Mouse (Mus musculus) granulocyte monocyte progenitor cell, adult 5-6 weeks (primary cell): ENCODE results near the gene Ubash3a. TPM values are rescaled to one million over a fixed set of nuclear protein-coding genes. Genes with fewer than 3 reads are reported as not detected.
A peak's percentile ranks its signal among the peaks of the same experiment; 100 is the strongest.

Source experiments
- ATAC-seq: replicated peaks from 2 replicates; pipeline ENCODE4 v1.8.0; 2016; ENCODE audit warnings: mild to moderate bottlenecking, moderate TSS enrichment, inconsistent platforms; ENCODE audit not compliant: poor library complexity, severe bottlenecking
- total RNA-seq, 2 experiments: library from RNA; stranded (forward) in 1 of 2; stranded (reverse) in 1 of 2; fragments of 200-712, 200-1000 nt in 1 of 2; fragments of >200 nt in 1 of 2; fragmentation: Nextera tagmentation in 1 of 2; gene quantifications; 2 replicates each; pipeline ENCODE4 v1.2.3; 2014 to 2017

The Ubash3a gene
- total RNA-seq, 2 experiments from 2014 or later = 36.4 to 39.5 TPM

GRCm38 (mm10) chr17:31211881-31212280, 4.2 kb downstream of the Ubash3a start:
- no peak for ATAC-seq

DNA sequence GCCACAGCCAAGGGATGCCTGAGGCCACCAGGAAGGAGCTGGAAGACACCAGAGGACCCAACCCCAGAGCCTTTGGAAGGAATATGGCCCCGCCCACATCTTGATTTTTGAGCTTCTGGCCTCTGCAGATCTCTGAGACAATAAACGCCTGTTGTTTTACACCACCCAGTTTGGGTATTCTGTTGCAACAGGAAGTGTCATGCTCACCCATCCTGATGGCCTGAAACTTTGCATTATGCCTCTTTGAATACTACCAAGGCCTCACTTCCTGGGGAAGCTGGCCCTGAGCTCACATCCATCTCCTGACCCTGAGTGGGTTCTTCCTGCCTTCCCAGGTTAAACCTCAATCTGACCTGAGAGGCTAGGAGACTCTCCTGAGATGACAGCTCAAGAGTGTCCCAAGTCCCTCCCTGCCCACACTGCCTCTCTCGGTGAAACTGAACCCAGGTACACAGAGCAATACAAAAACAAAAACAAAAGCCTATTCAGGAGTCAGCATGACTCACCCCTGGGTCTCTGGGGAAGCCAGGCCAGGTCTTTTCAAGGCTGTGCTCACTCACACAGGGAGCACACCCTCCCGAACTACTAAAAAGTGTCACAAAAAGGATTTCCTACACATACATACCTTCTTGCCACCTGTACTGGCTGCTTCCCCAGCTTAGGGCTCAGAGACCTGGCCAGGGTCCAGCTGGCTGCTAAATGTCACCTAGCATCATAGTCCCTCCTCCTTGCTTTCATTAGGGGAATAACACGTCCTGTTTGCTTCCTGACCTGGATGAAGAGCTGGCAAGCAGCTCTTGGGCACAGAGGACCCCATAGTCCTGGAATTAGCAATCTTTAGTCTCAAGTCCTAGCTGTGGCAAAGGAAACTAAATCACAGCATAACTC, 8.6 kb downstream of the Ubash3a start:
- ATAC-seq = peak; percentile 90

DNA sequence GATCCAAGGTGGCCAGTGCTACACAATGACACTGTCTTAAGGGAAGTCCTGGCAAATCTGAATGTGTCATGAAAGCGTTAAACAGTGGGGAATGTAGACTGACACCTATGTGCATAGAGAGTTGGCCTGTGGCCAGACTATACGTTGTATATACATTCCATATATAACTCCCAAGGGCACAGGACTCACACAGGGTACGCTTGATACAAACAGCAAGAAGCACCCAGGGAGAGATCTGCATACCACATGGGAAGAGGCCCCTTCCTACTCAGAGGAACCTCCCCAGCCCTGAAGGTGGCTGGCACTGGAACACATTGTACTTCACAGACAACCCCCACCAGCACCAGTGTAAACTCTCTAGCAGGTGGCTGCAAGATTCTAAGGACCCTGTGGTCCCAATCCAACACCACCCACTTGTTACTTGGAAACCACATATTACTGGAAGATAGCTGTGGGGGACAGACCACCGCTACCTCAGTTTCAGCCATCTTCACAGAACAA, 15.2 kb downstream of the Ubash3a start:
- ATAC-seq = no peak

GRCm38 (mm10) chr17:31223835-31224234, 16.2 kb downstream of the Ubash3a start:
- ATAC-seq = peak; percentile 85

GRCm38 (mm10) chr17:31224591-31224990, 16.9 kb downstream of the Ubash3a start:
- peak; percentile 33 for ATAC-seq

DNA sequence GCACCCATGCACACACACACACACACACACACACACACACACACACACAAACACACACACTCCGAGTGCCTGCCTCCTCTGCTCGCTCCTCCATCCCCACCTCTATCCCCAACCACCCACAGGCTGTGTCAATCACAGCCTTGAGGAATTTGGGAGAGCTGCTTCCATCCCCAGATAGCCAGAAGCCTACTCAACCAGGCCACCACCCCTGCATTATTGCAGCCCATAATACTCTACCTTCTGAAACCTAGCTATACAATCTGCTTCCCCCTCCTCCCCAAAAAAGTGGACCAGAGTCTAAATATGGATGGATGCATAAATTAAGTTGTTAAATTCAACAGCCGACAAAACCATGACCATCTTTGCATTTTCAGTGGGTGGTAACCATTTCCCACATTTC, 18.7 kb downstream of the Ubash3a start:
- no peak for ATAC-seq

DNA sequence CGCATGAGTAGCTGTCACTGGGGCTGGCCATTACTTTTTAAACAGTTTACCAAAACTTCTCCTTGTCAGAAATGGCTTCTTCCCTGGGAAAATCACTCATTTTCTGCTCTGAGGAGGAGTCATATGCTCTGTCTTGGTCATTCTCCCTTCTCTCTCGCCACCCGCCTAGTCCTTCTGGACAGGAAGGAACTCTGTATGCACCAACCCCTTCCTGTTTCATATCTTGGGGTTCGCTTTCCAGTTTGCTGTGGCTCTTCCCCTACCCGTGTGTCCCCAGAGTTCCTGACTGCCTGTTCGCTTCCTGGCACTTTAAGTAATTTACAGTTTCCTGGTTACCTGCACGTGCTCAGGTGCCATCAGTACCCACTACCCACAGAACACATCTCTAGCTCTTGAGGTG, 19.3 kb downstream of the Ubash3a start:
- peak; percentile 60 for ATAC-seq

- ATAC-seq = no peak
Observed at GRCm38 (mm10) chr17:31231780-31232179, 24.1 kb downstream of the Ubash3a start.

- ATAC-seq = no peak
Observed at GRCm38 (mm10) chr17:31232251-31233010, 24.8 kb downstream of the Ubash3a start.

- ATAC-seq = no peak
Observed at GRCm38 (mm10) chr17:31235915-31236314, 28.2 kb downstream of the Ubash3a start.

DNA sequence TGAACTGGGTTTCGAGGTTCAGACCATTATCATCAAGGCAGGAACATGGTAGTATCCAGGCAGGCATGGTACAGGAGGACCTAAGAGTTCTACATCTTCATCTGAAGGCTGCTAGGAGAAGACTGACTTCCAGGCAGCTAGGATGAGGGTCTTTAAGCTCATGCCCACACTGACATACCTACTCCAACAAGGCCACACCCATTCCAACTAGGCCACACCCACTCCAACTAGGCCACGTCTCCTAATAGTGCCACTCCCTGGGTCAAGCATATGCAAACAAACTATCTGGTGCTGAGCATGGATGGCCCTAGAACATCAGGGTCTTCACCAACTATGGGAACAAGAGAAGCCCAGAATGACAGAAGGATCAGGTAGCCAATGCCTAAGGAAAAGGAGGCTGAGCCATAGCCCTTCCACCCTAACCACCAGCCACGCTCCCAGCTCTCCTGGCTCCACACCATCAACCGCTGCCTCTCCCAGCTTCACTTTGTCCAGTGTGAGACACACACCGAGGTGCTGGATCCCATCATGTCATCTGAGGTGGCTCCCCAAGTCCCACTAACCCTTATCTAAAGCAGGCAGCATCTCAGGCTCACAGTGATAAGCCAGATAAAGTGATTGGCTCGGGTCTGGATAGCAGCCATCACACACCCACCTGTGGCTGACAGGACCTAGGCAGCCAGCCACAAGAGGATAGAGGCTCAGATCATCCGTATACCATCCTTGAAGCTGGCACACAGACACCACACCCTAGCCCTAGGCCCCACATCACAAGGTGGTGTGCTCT, 30.8 kb downstream of the Ubash3a start:
- ATAC-seq = no peak

GRCm38 (mm10) chr17:31241156-31241555, 33.5 kb downstream of the Ubash3a start:
- ATAC-seq = no peak

- ATAC-seq = no peak
Observed at GRCm38 (mm10) chr17:31242764-31243163, 35.1 kb downstream of the Ubash3a start.

- peak; percentile 27; the same call in 1 of the 2 replicates for ATAC-seq
Observed at GRCm38 (mm10) chr17:31245321-31245720, 37.6 kb downstream of the Ubash3a start.

DNA sequence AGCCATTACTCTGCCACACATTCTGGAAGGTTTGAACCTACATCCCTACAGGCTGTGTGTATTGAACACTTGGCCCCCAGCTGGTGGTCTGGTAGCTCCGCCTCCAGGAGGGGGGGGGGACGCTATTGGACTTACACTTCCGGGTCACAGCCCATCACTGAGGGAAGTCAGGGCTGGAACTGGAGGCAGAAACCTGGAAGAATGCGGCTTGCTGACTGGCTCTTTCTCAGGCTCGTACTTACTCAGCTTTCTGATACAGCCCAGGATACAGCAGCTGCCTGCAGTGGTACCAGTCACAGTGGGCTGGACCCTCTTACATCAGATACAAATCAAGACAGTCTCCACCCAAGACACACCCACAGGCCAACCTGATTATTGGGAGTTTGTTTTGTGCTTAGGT, 39.5 kb downstream of the Ubash3a start:
- ATAC-seq = no peak

DNA sequence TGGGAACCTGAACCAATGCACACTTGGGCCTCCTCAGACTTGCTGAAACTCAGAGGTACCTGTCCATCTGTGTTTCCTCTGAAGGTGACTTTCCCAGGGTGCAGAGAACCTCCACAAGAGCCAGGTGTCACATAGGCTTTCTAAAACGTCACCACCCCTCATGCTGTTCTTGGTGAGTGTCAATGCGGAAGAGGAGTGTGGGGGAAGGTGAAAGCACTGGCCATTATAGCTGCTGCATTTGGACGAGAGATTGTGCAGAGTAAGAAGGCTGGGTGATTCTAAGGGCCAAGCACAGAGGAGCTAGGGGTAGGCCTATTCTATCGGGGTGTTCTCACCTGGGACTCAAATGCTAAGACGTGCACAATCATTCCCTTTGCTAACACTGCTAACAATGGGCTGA, 46.3 kb downstream of the Ubash3a start:
- no peak for ATAC-seq

DNA sequence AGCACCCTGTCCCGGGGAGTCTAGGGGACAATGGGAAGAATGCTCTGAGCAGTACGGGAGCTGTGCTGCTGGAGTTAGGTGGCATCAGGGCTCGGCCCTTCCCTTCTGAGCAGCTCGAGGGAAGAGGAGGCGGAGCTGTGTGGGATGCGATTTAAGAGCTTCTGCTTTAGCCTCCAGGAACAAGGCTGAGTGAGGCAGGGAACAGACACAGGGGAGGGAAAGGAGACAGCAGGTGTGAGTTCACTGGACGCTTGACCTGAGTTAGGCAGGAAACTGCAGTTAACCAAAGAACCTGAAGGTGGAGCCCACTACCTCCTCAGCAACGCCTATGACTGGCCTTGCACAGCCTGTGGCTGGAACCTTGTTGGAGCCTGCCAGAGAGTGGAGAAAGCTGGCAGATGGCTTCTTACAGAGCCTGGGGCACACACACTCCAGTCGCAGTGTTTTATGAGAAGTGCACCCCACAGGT, 46.8 kb downstream of the Ubash3a start:
- ATAC-seq = peak; percentile 86

DNA sequence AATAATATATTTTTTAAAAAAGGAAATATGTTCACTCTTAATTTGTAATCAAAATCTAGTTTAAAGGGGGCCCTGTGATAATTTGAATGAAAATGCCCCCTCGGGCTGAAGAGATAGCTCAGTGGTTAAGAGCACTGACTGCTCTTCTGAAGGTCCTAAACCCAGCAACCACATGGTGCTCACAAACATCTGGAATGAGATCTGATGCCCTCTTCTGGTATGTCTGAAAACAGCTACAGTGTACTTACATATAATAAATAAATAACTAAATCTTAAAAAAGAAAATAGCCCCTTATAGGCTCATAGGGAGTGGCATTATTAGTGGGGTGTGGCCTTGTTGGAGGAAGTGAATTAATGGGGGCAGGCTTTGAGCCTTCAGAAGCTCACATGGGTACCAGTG, 49.5 kb downstream of the Ubash3a start:
- ATAC-seq = no peak

GRCm38 (mm10) chr17:31257898-31258297, 50.2 kb downstream of the Ubash3a start:
- ATAC-seq = no peak

GRCm38 (mm10) chr17:31258310-31258865, 50.7 kb downstream of the Ubash3a start:
- no peak for ATAC-seq
